Mouse (Mus musculus) thymus, adult 2 months (tissue): ENCODE results near the gene Tnfrsf11a. TPM values are rescaled to one million over a fixed set of nuclear protein-coding genes. Genes with fewer than 3 reads are reported as not detected.
A peak's percentile ranks its signal among the peaks of the same experiment; 100 is the strongest.
"Not testable (repeated sequence)": the region's sequence is repeated elsewhere in the genome, so short reads cannot be mapped to it uniquely, and the experiment has no call there.

Experiments used
- DNase-seq: peaks from one replicate; pipeline ENCODE4 v3.0.0; 2021
- H3K27ac ChIP-seq: fragments of 200-500 bp; 2 replicates; pipeline ENCODE4 v1.5.1; 2012; ENCODE audit warnings: low read length, control low read depth; ENCODE audit not compliant: control insufficient read depth, insufficient read depth
- H3K27me3 ChIP-seq: fragments of 200-500 bp; 2 replicates; pipeline ENCODE4 v1.6.1; 2012; ENCODE audit warnings: mild to moderate bottlenecking, low read length, moderate library complexity, mixed read lengths; ENCODE audit not compliant: control insufficient read depth, insufficient read depth
- H3K36me3 ChIP-seq: fragments of 200-500 bp; 2 replicates; pipeline ENCODE4 v1.6.1; 2012; ENCODE audit warnings: mild to moderate bottlenecking, low read length, moderate library complexity; ENCODE audit not compliant: control insufficient read depth, insufficient read depth
- H3K4me1 ChIP-seq: fragments of 200-500 bp; replicated peaks from 2 replicates; pipeline ENCODE4 v1.6.1; 2012; ENCODE audit warnings: low read length; ENCODE audit not compliant: control insufficient read depth, insufficient read depth
- H3K4me3 ChIP-seq: fragments of 200-500 bp; 2 replicates; pipeline ENCODE4 v1.5.1; 2012; ENCODE audit warnings: mild to moderate bottlenecking, low read length, control low read depth, moderate library complexity; ENCODE audit not compliant: control insufficient read depth, insufficient read depth
- CTCF ChIP-seq: fragments of 200-500 bp; IDR thresholded peaks from 2 replicates; pipeline ENCODE4 v1.5.1; 2012; ENCODE audit warnings: mild to moderate bottlenecking, control low read depth, low read length, moderate library complexity, borderline replicate concordance; ENCODE audit not compliant: control insufficient read depth, poor library complexity, insufficient read depth; ENCODE audit errors: extremely low read depth
- POLR2A ChIP-seq: fragments of 200-500 bp; IDR thresholded peaks from 2 replicates; pipeline ENCODE4 v1.6.1; 2012; ENCODE audit warnings: mild to moderate bottlenecking, low read length, control low read depth, moderate library complexity; ENCODE audit not compliant: control insufficient read depth, poor library complexity, insufficient read depth; ENCODE audit errors: extremely low read depth
- WGBS: fragments of 180-500 bp; shearing (Covaris S2); methylation state at CpG from one replicate; pipeline ENCODE4 v1.1.7; 2018; 5-methylcytosine and 5-hydroxymethylcytosine counted together
- polyA plus RNA-seq: library from polyadenylated mRNA; depleted of rRNA; stranded (reverse); fragments of >200 nt; gene quantifications from 2 replicates; pipeline ENCODE4 v1.2.3, GENCODE M21; 2012

Tnfrsf11a gene
- polyA plus RNA-seq, 1 experiment: 11.1 TPM

DNA sequence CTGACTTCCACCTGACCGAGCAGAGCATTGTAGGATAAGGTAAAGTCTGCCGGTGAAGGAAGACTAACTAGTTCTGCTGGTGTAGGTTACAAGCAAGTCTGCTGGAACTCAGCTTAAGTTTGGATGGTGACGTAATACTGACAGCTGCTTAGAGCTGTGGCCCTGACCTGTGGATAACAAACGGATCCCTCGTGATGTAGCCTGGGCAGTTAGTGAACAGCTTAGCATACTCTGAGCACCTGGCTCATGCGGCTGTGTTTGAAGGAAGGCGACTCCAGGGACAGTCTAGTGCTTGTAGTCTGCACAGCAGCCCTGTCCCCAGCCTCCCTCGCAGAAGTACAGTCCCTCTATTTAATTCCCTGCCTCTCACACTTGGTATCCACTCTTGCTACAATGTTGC is 14.9 kb upstream of the Tnfrsf11a start:
- no peak overlapping the region for H3K4me3 ChIP-seq
- no peak for DNase-seq
- H3K4me1 ChIP-seq: no peaks in the 10 kb centered on the region; the same call in 1 of the 2 replicates
- H3K27ac ChIP-seq: no peak overlapping the region
- H3K27me3 ChIP-seq: no peaks in the 10 kb centered on the region
- 91% methylated on average over 8 of the region's 8 CpGs for WGBS
- TF ChIP-seq CTCF (no peak), POLR2A (no peak)
- no peaks in the 10 kb centered on the region for H3K36me3 ChIP-seq

DNA sequence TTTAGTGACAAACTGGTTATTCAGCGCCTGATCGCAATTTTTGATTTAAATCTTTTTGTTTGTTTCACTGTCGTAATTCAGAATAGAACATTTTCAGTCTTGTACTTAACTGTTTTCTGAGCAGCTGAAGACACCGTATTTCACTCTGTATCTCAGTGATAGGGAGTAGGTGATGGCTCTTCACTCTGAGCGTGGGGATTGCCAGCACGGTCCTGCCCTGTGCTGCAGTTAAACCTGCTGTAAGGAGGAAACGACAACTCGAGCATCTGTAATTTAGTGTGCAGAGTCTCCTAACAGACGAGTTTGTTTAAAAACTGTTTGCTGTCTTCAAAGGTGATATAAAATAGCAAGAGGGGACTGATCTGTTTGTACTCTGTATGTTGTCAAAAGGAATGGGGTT is 14.4 kb upstream of the Tnfrsf11a start:
- WGBS: 93% methylated on average over 9 of the region's 9 CpGs
- DNase-seq, H3K4me1 ChIP-seq, H3K27ac ChIP-seq, H3K4me3 ChIP-seq, H3K27me3 ChIP-seq, H3K36me3 ChIP-seq: not testable (repeated sequence)

DNA sequence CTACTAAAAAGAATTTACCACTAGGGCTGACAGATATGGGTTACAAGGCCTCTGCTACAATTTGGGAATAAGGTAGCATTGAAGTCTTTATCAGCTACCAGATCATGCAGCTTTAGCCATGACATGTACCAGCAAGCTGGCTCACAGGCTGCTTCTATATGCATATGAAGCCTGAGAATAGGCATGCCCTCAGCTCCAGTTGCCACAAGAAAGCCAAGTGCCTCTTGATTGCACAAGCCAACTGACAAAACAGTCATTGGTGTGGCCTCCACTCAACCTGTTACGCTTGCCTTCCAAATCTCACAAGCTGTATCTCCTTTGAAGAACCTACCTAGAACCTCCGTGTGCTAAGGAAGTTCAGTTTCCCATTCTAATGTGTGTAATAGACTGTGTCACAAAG is 12.1 kb upstream of the Tnfrsf11a start:
- no peak for DNase-seq
- 73% methylated on average over 2 of the region's 2 CpGs for WGBS
- Histone ChIP-seq H3K27me3 (no peaks in the 10 kb centered on the region), H3K36me3 (no peaks in the 10 kb centered on the region), H3K4me1 (no peaks in the 10 kb centered on the region; the same call in 1 of the 2 replicates), H3K4me3 (no peak overlapping the region), H3K27ac (no peak overlapping the region)
- TF ChIP-seq CTCF (no peak), POLR2A (no peak)

DNA sequence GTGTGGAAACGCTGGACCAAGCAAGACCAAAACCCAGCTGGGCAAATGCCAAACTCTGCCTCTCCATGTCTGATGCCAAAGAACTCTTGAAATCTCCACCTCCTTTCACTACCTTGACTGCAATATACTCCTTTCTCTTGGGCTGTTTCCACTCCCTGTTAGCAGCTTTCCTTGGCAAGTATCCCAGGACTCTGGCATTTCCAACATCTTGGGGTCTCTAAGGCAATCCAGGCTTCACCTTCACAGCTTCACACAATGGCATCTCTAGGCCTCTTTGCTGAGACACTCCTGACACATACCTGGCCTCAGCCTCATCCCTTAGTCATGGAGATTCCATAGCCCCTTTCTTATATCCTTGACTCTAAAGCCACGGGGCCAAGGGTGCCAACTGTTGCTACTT is 9.8 kb upstream of the Tnfrsf11a start:
- Histone ChIP-seq H3K27me3 (no peaks in the 10 kb centered on the region), H3K4me3 (no peak overlapping the region), H3K36me3 (no peaks in the 10 kb centered on the region), H3K27ac (no peak overlapping the region), H3K4me1 (no peaks in the 10 kb centered on the region; the same call in 1 of the 2 replicates)
- WGBS: 86% methylated on average over 2 of the region's 2 CpGs
- TF ChIP-seq POLR2A: no peak
- TF ChIP-seq CTCF: no peak
- no peak for DNase-seq

DNA sequence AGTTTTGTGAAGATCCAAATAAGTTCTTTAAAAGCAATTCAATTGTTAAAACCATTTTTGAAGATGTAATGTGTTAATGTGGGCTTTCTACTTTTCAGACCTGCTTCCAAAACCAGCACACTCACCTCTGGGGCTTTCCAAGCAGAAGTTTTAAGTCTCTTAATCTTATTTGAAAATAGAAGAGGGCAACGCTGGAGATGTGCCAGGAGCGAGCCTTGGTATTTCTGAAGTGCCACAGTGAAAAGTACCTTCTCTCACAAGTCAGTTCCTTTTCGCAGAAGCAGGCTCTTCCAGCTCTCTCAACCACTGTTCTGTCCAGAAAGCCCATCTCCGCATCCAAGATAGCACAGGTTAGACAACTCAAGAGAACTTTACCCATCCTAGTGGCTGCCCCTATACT is 4.1 kb upstream of the Tnfrsf11a start:
- no peak overlapping the region for H3K27ac ChIP-seq
- no peaks in the 10 kb centered on the region for H3K36me3 ChIP-seq
- no peak for DNase-seq
- H3K4me1 ChIP-seq: peaks cover 12% of the 10 kb centered on the region
- 84% methylated on average over 4 of the region's 4 CpGs for WGBS
- TF ChIP-seq CTCF (no peak), POLR2A (no peak)
- no peak overlapping the region for H3K4me3 ChIP-seq
- no peaks in the 10 kb centered on the region; the same call in 1 of the 2 replicates for H3K27me3 ChIP-seq

DNA sequence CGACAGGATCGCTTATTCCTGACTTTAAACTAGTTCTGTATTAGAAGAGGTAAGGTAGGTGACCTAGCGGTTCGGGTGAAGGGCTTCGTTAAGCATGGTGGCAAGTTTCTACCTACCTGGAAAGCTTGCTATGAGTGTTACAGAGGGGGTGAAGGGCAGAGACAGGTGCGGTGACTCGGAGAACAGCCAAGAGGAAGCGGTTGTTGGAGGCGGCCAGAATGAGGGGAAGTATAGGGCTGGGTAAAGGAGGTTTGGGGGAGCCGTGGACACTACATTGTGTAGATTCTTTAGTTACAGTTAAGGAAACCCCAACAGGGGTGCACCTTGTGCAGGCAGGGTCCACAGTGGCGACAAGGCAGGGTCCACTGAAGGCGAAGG is 450 bp upstream of the Tnfrsf11a start:
- Histone ChIP-seq H3K4me1 (peaks cover 13% of the 10 kb centered on the region), H3K4me3 (peak overlapping the region; percentile 28), H3K36me3 (no peaks in the 10 kb centered on the region), H3K27me3 (no peaks in the 10 kb centered on the region; the same call in 1 of the 2 replicates), H3K27ac (no peak overlapping the region)
- TF ChIP-seq POLR2A (no peak), CTCF (no peak)
- 26% methylated on average over 12 of the region's 12 CpGs for WGBS
- no peak for DNase-seq

DNA sequence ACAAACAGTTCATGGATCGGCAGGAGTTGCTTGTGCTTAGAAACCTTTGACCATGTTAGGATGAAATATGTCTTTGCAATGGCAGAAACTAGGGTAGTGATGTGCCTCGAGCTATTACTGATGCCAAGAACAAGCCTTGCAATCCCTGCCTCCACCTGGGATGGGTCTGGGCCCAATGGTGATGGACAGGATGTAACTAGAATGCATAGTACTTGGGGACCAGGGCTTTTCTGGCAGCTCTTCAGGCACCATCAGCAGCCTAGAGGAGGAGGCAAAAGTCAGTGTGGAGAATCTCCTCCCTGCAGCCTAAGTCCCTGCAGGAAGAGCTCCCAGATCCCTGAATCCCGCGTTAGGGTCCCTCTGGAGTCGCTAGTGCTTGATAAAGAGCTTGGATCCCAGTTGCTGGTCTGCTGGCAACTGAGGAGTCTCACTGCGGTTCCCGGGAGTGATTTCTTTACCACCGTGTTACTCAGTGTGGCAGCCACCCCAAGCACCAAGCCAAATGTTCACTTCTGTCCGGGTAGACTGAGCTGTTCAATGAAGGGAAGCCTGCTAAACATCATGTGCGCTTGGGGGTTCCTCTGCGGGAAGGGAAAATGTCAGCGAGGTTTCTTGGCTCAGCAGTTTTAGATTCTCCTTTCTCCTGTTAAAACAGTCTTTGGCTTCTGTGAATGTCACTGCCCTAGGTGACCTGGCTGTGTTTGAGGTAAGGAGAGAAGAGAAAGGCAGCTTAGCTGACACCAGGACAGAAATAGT is 1.1 kb downstream of the Tnfrsf11a start:
- WGBS: 40% methylated on average over 12 of the region's 12 CpGs
- Histone ChIP-seq H3K27me3 (no peaks in the 10 kb centered on the region; the same call in 1 of the 2 replicates), H3K4me3 (peak overlapping the region; percentile 33), H3K4me1 (peaks cover 15% of the 10 kb centered on the region), H3K36me3 (no peaks in the 10 kb centered on the region), H3K27ac (no peak overlapping the region)
- DNase-seq: no peak
- TF ChIP-seq POLR2A (no peak), CTCF (no peak)
